ENCODE assay signal across 23 mouse cellular contexts in genomic region chr2:3206975-3207642, GRCm38 (mm10).
DNase-seq lines count a peak whose midpoint lies in the region; ATAC-seq lines count a peak whose summit lies in the region.
"Had no signal": no experiment of that assay in that cellular context is flagged by ENCODE, and none has a peak within 500 bp of the region (broad histone marks: within the 10 kb centered on the region; RNA-seq: fewer than 3 reads in every experiment).

No protein-coding gene starts in this region.

- H3K9ac ChIP-seq in hindbrain, embryonic 11.5 days (ENCODE audit: low read depth, low read length), result no peak overlapping the region
- H3K9ac ChIP-seq in hindbrain, embryonic 13.5 days, result no peak overlapping the region; the same call in 1 of the 2 replicates
- no peak overlapping the region for H3K9ac ChIP-seq in midbrain, embryonic 13.5 days (replicated peaks)
- H3K9ac ChIP-seq in midbrain, embryonic 14.5 days (replicated peaks; ENCODE audit: low read length), result no peak overlapping the region
- H3K9ac ChIP-seq: forebrain, embryonic 15.5 days; heart, embryonic 12.5 days; kidney, embryonic 15.5 days; liver, embryonic 14.5 days; lung, embryonic 14.5 days; neural tube, embryonic 12.5 days had no signal

- no peak overlapping the region for H3K4me3 ChIP-seq in hindbrain, embryonic 11.5 days (ENCODE audit: low read depth, low read length)
- H3K4me3 ChIP-seq in hindbrain, embryonic 13.5 days, result no peak overlapping the region
- no peak overlapping the region for H3K4me3 ChIP-seq in midbrain, embryonic 13.5 days (replicated peaks)
- no peak overlapping the region for H3K4me3 ChIP-seq in midbrain, embryonic 14.5 days (replicated peaks; ENCODE audit: low read depth, low read length)
- H3K4me3 ChIP-seq: embryonic facial prominence, embryonic 10.5 days; forebrain, embryonic 15.5 days; heart, embryonic 12.5 days; kidney, embryonic 15.5 days; left cerebral cortex, adult 2 months; neural tube, embryonic 12.5 days had no signal

- no peak overlapping the region for H3K4me2 ChIP-seq in hindbrain, embryonic 11.5 days (replicated peaks; ENCODE audit: low read depth, low read length)
- no peak overlapping the region for H3K4me2 ChIP-seq in hindbrain, embryonic 13.5 days
- H3K4me2 ChIP-seq in midbrain, embryonic 13.5 days (replicated peaks), result no peak overlapping the region
- H3K4me2 ChIP-seq in midbrain, embryonic 14.5 days (ENCODE audit: low read length), result no peak overlapping the region
- H3K4me2 ChIP-seq: forebrain, embryonic 15.5 days; heart, embryonic 12.5 days; kidney, embryonic 15.5 days; lung, embryonic 14.5 days; neural tube, embryonic 12.5 days had no signal

- no peaks in the 10 kb centered on the region for H3K9me3 ChIP-seq in hindbrain, embryonic 11.5 days (ENCODE audit: control insufficient read depth, low read length)
- H3K9me3 ChIP-seq in hindbrain, embryonic 13.5 days, result no peaks in the 10 kb centered on the region
- H3K9me3 ChIP-seq in midbrain, embryonic 13.5 days, result no peaks in the 10 kb centered on the region
- no peaks in the 10 kb centered on the region for H3K9me3 ChIP-seq in midbrain, embryonic 14.5 days (ENCODE audit: control insufficient read depth, low read length)
- H3K9me3 ChIP-seq: embryonic facial prominence, embryonic 10.5 days; forebrain, embryonic 15.5 days; heart, embryonic 12.5 days; kidney, embryonic 15.5 days; neural tube, embryonic 12.5 days had no signal

- H3K36me3 ChIP-seq in hindbrain, embryonic 11.5 days (ENCODE audit: control insufficient read depth, insufficient read depth, low read length), result no peaks in the 10 kb centered on the region
- H3K36me3 ChIP-seq in hindbrain, embryonic 13.5 days, result peaks cover 36% of the 10 kb centered on the region
- H3K36me3 ChIP-seq in midbrain, embryonic 13.5 days, result peaks cover 27% of the 10 kb centered on the region
- H3K36me3 ChIP-seq in midbrain, embryonic 14.5 days (ENCODE audit: control insufficient read depth, insufficient read depth, low read length), result peaks cover 28% of the 10 kb centered on the region
- H3K36me3 ChIP-seq: forebrain, embryonic 15.5 days had no signal

- peak; percentile 17 for DNase-seq in cerebellum, adult 9-10 months
- no peak for DNase-seq in cerebellum, adult 8-10 months
- DNase-seq in hindbrain, embryonic 11.5 days (ENCODE audit: low spot score), result peak; percentile 14
- no peak for DNase-seq in midbrain, embryonic 14.5 days
- DNase-seq in kidney, adult 11 months, result no peak
- DNase-seq: adrenal gland, postnatal 25 days; gastrocnemius, postnatal 10 days; heart, adult 11 months; heart, postnatal 14 days; kidney, postnatal 4 days; layer of hippocampus, adult 9-11 months; lung, embryonic 14.5 days; thymus, postnatal 25 days had no signal

- 74% methylated on average over 9 of the region's 9 CpGs for WGBS in hindbrain, embryonic 11.5 days
- 75% methylated on average over 9 of the region's 9 CpGs for WGBS in hindbrain, embryonic 13.5 days
- WGBS in midbrain, embryonic 13.5 days, result 70% methylated on average over 9 of the region's 9 CpGs
- 73% methylated on average over 9 of the region's 9 CpGs for WGBS in midbrain, embryonic 14.5 days

- H3K27me3 ChIP-seq in hindbrain, embryonic 11.5 days (ENCODE audit: control insufficient read depth, insufficient read depth, low read length), result no peaks in the 10 kb centered on the region
- no peaks in the 10 kb centered on the region for H3K27me3 ChIP-seq in hindbrain, embryonic 13.5 days
- H3K27me3 ChIP-seq in midbrain, embryonic 13.5 days, result no peaks in the 10 kb centered on the region
- no peaks in the 10 kb centered on the region for H3K27me3 ChIP-seq in midbrain, embryonic 14.5 days (ENCODE audit: control insufficient read depth, insufficient read depth, low read length)
- H3K27me3 ChIP-seq: forebrain, embryonic 15.5 days; heart, embryonic 12.5 days; kidney, embryonic 15.5 days; neural tube, embryonic 12.5 days had no signal

- ATAC-seq in hindbrain, embryonic 11.5 days (ENCODE audit: low FRiP score), result peak; percentile 67
- no peak for ATAC-seq in hindbrain, embryonic 13.5 days (ENCODE audit: low FRiP score)
- peak; percentile 62; the same call in 1 of the 2 replicates for ATAC-seq in midbrain, embryonic 13.5 days
- ATAC-seq in midbrain, embryonic 14.5 days (ENCODE audit: low FRiP score, low TSS enrichment), result no peak
- ATAC-seq: forebrain, embryonic 15.5 days; intestine, postnatal 0 days had no signal

- H3K27ac ChIP-seq in hindbrain, embryonic 11.5 days (ENCODE audit: low read depth, low read length), result no peak overlapping the region
- H3K27ac ChIP-seq in hindbrain, embryonic 13.5 days, result no peak overlapping the region
- no peak overlapping the region for H3K27ac ChIP-seq in midbrain, embryonic 13.5 days
- H3K27ac ChIP-seq in midbrain, embryonic 14.5 days (replicated peaks; ENCODE audit: low read depth, low read length), result no peak overlapping the region
- H3K27ac ChIP-seq: embryonic facial prominence, embryonic 10.5 days; forebrain, embryonic 15.5 days; kidney, embryonic 15.5 days; left cerebral cortex, adult 2 months; liver, embryonic 14.5 days; neural tube, embryonic 12.5 days had no signal

- H3K4me1 ChIP-seq in hindbrain, embryonic 11.5 days (replicated peaks; ENCODE audit: control insufficient read depth, insufficient read depth, low read length), result no peaks in the 10 kb centered on the region
- peaks cover 4% of the 10 kb centered on the region; the same call in 1 of the 2 replicates for H3K4me1 ChIP-seq in hindbrain, embryonic 13.5 days (replicated peaks)
- H3K4me1 ChIP-seq in midbrain, embryonic 13.5 days (replicated peaks), result peaks cover 9% of the 10 kb centered on the region
- no peaks in the 10 kb centered on the region for H3K4me1 ChIP-seq in midbrain, embryonic 14.5 days (ENCODE audit: control insufficient read depth, insufficient read depth, low read length)
- H3K4me1 ChIP-seq: embryonic facial prominence, embryonic 10.5 days; forebrain, embryonic 15.5 days; kidney, embryonic 15.5 days; neural tube, embryonic 12.5 days had no signal

Comparison
In these comparisons a context has a peak if more than half of its experiments do, and no peak if none do; other contexts are left out.
1. DNase-seq: peak in cerebellum, adult 9-10 months (single experiment) and hindbrain, embryonic 11.5 days (single experiment); none in cerebellum, adult 8-10 months (single experiment), midbrain, embryonic 14.5 days (single experiment) and kidney, adult 11 months (single experiment).
2. ATAC-seq: peak in hindbrain, embryonic 11.5 days (single experiment) and midbrain, embryonic 13.5 days (single experiment); none in hindbrain, embryonic 13.5 days (single experiment) and midbrain, embryonic 14.5 days (single experiment).